Mouse (Mus musculus) cerebral cortex, adult 2 months (tissue): ENCODE measurements around the gene Oxld1.

Experiments
- WGBS: fragments of 180-500 bp; shearing (Covaris S2); methylation state at CpG from one replicate; pipeline ENCODE4 v1.1.7; 2018; 5-methylcytosine and 5-hydroxymethylcytosine counted together

The Oxld1 gene

GRCm38 (mm10) chr11:120426727-120427126 is 31.1 kb downstream of the Oxld1 start:
- 81% methylated on average over 3 of the region's 3 CpGs for WGBS

GRCm38 (mm10) chr11:120423569-120424295 is 34.1 kb downstream of the Oxld1 start:
- WGBS, result 56% methylated on average over 9 of the region's 9 CpGs

DNA sequence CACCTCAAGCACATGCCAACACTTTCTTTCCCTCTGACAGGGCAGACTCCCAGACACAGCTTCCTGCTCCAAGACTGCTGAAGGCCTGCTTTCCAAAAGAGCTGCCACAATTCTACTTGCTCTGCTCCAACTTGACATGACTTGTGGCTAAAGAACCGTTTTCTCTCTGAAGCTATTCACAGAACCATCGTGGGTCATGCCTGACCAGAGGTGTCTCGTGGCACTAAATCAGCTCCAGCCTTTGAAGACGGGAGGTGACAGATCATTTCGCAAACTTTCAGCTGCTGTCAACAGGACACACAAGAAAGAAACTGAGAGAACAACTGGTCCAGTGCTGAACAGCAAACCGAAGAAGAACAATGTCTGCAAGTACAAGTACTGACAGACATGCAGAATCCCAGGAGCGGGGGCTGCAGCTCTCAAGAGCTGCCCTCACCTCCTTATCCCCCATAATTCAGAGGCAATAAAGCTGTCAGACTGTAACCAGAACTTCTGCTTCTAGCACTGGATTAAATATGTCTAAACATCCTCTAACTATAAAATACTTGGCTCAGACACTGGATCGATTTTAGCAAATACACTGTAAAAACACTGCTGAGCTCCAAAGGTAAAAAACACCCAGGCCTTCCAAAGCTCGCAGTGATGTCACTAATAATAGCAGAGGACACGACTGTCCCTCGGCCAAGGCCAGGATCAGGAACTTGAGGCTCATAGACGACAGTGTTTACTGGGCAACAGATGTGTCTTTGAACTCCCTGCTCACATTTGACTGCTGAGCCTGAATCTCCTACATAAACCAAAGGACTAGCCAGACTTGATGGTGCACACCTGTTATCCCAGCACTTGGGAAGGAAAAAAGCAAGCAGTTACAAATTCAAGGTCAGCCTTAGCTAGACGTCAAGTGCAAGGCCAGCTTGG is 35.0 kb downstream of the Oxld1 start:
- 77% methylated on average over 13 of the region's 13 CpGs for WGBS

DNA sequence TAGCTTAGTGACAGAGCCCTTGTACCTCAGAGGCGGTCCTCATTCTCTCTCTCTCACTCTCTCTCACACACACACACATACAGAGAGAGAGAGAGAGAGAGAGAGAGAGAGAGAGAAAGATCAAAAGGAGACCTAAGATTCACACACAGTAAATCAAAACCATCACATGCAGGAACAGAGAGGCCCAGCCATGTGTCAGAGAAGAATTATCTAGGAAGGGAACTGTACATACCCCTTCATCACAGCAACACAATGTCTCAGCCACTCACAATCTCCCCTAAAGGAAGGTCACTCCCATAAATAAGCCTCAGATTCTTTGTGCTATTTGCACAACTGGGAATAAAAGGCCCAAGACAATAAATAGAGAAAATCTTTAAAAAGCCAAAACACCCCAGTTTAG is 39.3 kb downstream of the Oxld1 start:
- WGBS, result 100% methylated on average over 1 of the region's 1 CpGs

DNA sequence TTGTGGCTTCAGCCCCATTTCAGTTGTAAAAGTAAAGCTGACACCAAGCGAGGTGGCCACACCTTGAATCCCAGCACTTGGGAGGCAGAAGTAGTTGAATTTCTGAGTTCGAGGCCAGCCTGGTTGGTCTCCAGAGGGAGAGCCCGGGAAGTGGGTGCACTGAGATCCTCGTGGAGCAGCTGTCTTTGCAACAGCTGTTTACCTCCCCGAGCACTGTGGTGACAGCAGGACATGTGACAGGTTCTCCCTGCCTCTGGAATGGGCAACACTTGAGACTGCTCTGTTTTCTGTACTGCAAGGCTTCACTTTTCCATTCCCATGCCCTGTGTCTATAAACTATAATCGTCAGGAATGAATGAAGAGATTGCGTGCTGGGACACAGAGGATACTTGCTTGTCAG is 40.0 kb downstream of the Oxld1 start:
- 86% methylated on average over 7 of the region's 7 CpGs for WGBS

DNA sequence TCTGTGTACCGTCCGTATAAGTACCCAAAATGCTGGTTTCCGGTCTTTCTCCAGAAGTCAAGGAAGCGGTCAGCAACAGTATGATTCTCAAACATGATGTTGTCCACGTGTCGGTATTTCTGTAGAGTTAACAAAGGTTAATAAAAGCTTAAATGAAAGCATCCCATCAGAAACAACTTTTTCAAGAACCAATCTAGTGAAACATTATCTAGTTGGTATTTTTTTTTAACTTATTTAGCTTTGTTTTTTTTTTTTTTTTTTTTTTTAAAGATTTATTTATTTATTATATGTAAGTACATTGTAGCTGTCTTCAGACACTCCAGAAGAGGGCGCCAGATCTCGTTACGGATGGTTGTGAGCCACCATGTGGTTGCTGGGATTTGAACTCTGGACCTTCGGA is 44.2 kb downstream of the Oxld1 start:
- 91% methylated on average over 9 of the region's 10 CpGs for WGBS
